Mouse (Mus musculus): ENCODE results near the gene Lsamp.

- TF ChIP-seq EP300 (IDR thresholded peaks at IDR 0.05), result no peak
- no peak for TF ChIP-seq CTCF (IDR thresholded peaks at IDR 0.05)
These were observed 11.4 kb upstream of the Lsamp start for GRCm38 (mm10) chr16:39972712-39973111.
